10 mouse cellular contexts compared by ENCODE assay signal in the genomic region with DNA sequence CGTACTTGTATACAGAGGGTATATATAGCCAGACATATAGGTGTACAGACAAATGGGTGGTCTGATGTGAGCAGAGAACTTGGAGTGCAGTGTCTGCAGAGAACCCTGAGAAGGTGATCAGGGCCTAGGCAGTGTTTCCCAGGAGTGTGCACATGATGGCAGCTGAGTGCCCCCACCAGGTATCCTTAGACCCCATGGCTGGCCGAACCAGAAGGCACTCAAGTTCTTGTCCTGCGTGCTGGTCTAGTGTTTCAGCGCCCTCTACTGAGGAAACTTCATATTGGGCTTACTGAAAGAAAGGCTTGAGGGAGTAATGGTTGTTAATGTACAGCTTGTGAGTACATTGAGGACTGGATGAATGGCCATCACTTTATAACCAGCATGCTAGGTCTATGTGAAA. TPM values are rescaled to one million over a fixed set of nuclear protein-coding genes. Genes with fewer than 3 reads are reported as not detected.
A peak's percentile ranks its signal among the peaks of the same experiment; 100 is the strongest.
DNase-seq lines count a peak whose midpoint lies in the region; ATAC-seq and TF ChIP-seq lines count a peak whose summit lies in the region.
"Had no signal": no experiment of that assay in that cellular context is flagged by ENCODE, and none has a peak within 500 bp of the region (broad histone marks: within the 10 kb centered on the region; RNA-seq: fewer than 3 reads in every experiment).

No protein-coding gene starts in this region.

- 0 out of 2 replicates have a peak, but pooled peaks have one; percentile 43 for ATAC-seq in erythroid progenitor cell, adult 5-6 weeks (replicated peaks; ENCODE audit: low FRiP score, poor library complexity, severe bottlenecking)
- ATAC-seq in limb, embryonic 14.5 days (ENCODE audit: low FRiP score, low read depth): peak; percentile 55; the same call in 1 of the 2 replicates
- ATAC-seq in neural tube, embryonic 13.5 days (ENCODE audit: low read depth): peak; percentile 47; the same call in 1 of the 2 replicates

- peak; percentile 65 for TF ChIP-seq CTCF in gastrocnemius, adult 2 months (IDR thresholded peaks at IDR 0.05)

- intact Hi-C loops in gastrocnemius, adult 2 months (cut with DNase I): no loop called here
- intact Hi-C loops in gastrocnemius, postnatal 36 days (cut with DNase I): no loop called here

- DNase-seq in gastrocnemius, adult 2 months: no peak
- no peak for DNase-seq in gastrocnemius, postnatal 10 days
- DNase-seq in 3T3-L1 (ENCODE audit: low read depth, low spot score) (peak; percentile 77), NIH3T3 (ENCODE audit: low read depth) (peak; percentile 84)
- DNase-seq in limb, embryonic 14.5 days (ENCODE audit: low spot score): peak; percentile 61
- DNase-seq in gastrocnemius, postnatal 36 days: no peak

- H3K27ac ChIP-seq in gastrocnemius, adult 2 months: no peak overlapping the region
- no peak overlapping the region for H3K27ac ChIP-seq in limb, embryonic 14.5 days (replicated peaks; ENCODE audit: low read depth, low read length)
- no peak overlapping the region for H3K27ac ChIP-seq in neural tube, embryonic 13.5 days (replicated peaks)

- no peak overlapping the region for H3K9ac ChIP-seq in limb, embryonic 14.5 days (ENCODE audit: low read depth, low read length, severe bottlenecking)
- no peak overlapping the region for H3K9ac ChIP-seq in neural tube, embryonic 13.5 days

- whole genome bisulfite sequencing in limb, embryonic 14.5 days: 17% methylated on average over 4 of the region's 4 CpGs
- 28% methylated on average over 4 of the region's 4 CpGs for WGBS in neural tube, embryonic 13.5 days

- no peaks in the 10 kb centered on the region for H3K27me3 ChIP-seq in limb, embryonic 14.5 days (ENCODE audit: control insufficient read depth, insufficient read depth, low read length)
- H3K27me3 ChIP-seq in neural tube, embryonic 13.5 days: no peaks in the 10 kb centered on the region

- no peak overlapping the region for H3K4me3 ChIP-seq in gastrocnemius, adult 2 months
- H3K4me3 ChIP-seq in limb, embryonic 14.5 days (replicated peaks; ENCODE audit: low read length): no peak overlapping the region
- no peak overlapping the region for H3K4me3 ChIP-seq in neural tube, embryonic 13.5 days

- no peak overlapping the region for H3K4me2 ChIP-seq in limb, embryonic 14.5 days (replicated peaks; ENCODE audit: low read depth, low read length, severe bottlenecking)
- no peak overlapping the region for H3K4me2 ChIP-seq in neural tube, embryonic 13.5 days

- TF ChIP-seq POLR2A in limb, embryonic 14.5 days (IDR thresholded peaks at IDR 0.05; ENCODE audit: borderline replicate concordance, extremely low read depth, insufficient read depth, insufficient read length): no peak

- no peaks in the 10 kb centered on the region for H3K9me3 ChIP-seq in limb, embryonic 14.5 days (ENCODE audit: control insufficient read depth, low read length)
- H3K9me3 ChIP-seq in neural tube, embryonic 13.5 days: no peaks in the 10 kb centered on the region

- no peaks in the 10 kb centered on the region for H3K4me1 ChIP-seq in limb, embryonic 14.5 days (ENCODE audit: control insufficient read depth, insufficient read depth, low read length)
- no peaks in the 10 kb centered on the region for H3K4me1 ChIP-seq in neural tube, embryonic 13.5 days (replicated peaks)

- peaks cover 23% of the 10 kb centered on the region for H3K36me3 ChIP-seq in limb, embryonic 14.5 days (ENCODE audit: control insufficient read depth, insufficient read depth, low read length)
- H3K36me3 ChIP-seq in neural tube, embryonic 13.5 days: peaks cover 20% of the 10 kb centered on the region

RNA-seq across cellular contexts. Expression of a gene that starts 8.7 kb away (rescaled TPM):
- 1 to 10 TPM; 4.5 to 5.0 TPM for total RNA-seq in gastrocnemius, adult 2 months (2021)
- total RNA-seq in gastrocnemius, postnatal 10 days (2021): 1 to 10 TPM; 4.7 to 7.7 TPM
- 0.72 TPM in 1 of 2 replicates, not detected in the other for total RNA-seq in erythroid progenitor cell, adult 5-6 weeks (2015; ENCODE audit: low replicate concordance)
- total RNA-seq in erythroid progenitor cell, adult 5-6 weeks (2017; ENCODE audit: low replicate concordance): 1.2 and 1.9 TPM in 2 replicates
- 57.5 and 64.1 TPM in 2 replicates for polyA plus RNA-seq in limb, embryonic 14.5 days (2012; rRNA removed)
- 13.0 and 13.2 TPM in 2 replicates for polyA plus RNA-seq in limb, embryonic 14.5 days (2014; fragmentation: Nextera tagmentation; extraction: Ambion mirVana)
- polyA plus RNA-seq in neural tube, embryonic 13.5 days (2015; fragmentation: Nextera tagmentation; extraction: Ambion mirVana): 10.2 and 11.7 TPM in 2 replicates
- total RNA-seq in gastrocnemius, postnatal 36 days (2021): 1 to 10 TPM; 2.8 to 4.0 TPM

RNA-seq across cellular contexts. Expression of a gene that starts 9.0 kb away (rescaled TPM):
- 10 to 100 TPM; 15.7 to 19.1 TPM for total RNA-seq in gastrocnemius, adult 2 months (2021)
- 10 to 100 TPM; 23.0 to 25.9 TPM for total RNA-seq in gastrocnemius, postnatal 10 days (2021)
- 74.6 and 122 TPM in 2 replicates for total RNA-seq in erythroid progenitor cell, adult 5-6 weeks (2015; ENCODE audit: low replicate concordance)
- total RNA-seq in erythroid progenitor cell, adult 5-6 weeks (2017; ENCODE audit: low replicate concordance): 62.8 and 75.8 TPM in 2 replicates
- polyA plus RNA-seq in limb, embryonic 14.5 days (2012; rRNA removed): 148 and 170 TPM in 2 replicates
- 67.0 and 82.3 TPM in 2 replicates for polyA plus RNA-seq in limb, embryonic 14.5 days (2014; fragmentation: Nextera tagmentation; extraction: Ambion mirVana)
- 98.2 and 103 TPM in 2 replicates for polyA plus RNA-seq in neural tube, embryonic 13.5 days (2015; fragmentation: Nextera tagmentation; extraction: Ambion mirVana)
- 10 to 100 TPM; 14.9 to 18.7 TPM for total RNA-seq in gastrocnemius, postnatal 36 days (2021)

RNA-seq across cellular contexts. Expression of a gene that starts 16.9 kb away (rescaled TPM):
- total RNA-seq in gastrocnemius, adult 2 months (2021): 10 to 100 TPM; 16.0 to 23.3 TPM
- 10 to 100 TPM; 42.2 to 49.9 TPM for total RNA-seq in gastrocnemius, postnatal 10 days (2021)
- 81.4 and 84.7 TPM in 2 replicates for total RNA-seq in erythroid progenitor cell, adult 5-6 weeks (2015; ENCODE audit: low replicate concordance)
- total RNA-seq in erythroid progenitor cell, adult 5-6 weeks (2017; ENCODE audit: low replicate concordance): 153 and 160 TPM in 2 replicates
- 81.7 and 94.9 TPM in 2 replicates for polyA plus RNA-seq in limb, embryonic 14.5 days (2012; rRNA removed)
- 118 and 124 TPM in 2 replicates for polyA plus RNA-seq in limb, embryonic 14.5 days (2014; fragmentation: Nextera tagmentation; extraction: Ambion mirVana)
- polyA plus RNA-seq in neural tube, embryonic 13.5 days (2015; fragmentation: Nextera tagmentation; extraction: Ambion mirVana): 123 and 131 TPM in 2 replicates
- total RNA-seq in gastrocnemius, postnatal 36 days (2021): 10 to 100 TPM; 15.5 to 20.6 TPM

RNA-seq across cellular contexts. Expression of a gene that starts 26.9 kb away (rescaled TPM):
- not detected for total RNA-seq in gastrocnemius, adult 2 months (2021)
- total RNA-seq in gastrocnemius, postnatal 10 days (2021): not detected
- total RNA-seq in erythroid progenitor cell, adult 5-6 weeks (2015; ENCODE audit: low replicate concordance): not detected in 2 replicates
- total RNA-seq in erythroid progenitor cell, adult 5-6 weeks (2017; ENCODE audit: low replicate concordance): not detected in 2 replicates
- polyA plus RNA-seq in limb, embryonic 14.5 days (2012; rRNA removed): not detected in 2 replicates
- polyA plus RNA-seq in limb, embryonic 14.5 days (2014; fragmentation: Nextera tagmentation; extraction: Ambion mirVana): not detected in 2 replicates
- 0.29 TPM in 1 of 2 replicates, not detected in the other for polyA plus RNA-seq in neural tube, embryonic 13.5 days (2015; fragmentation: Nextera tagmentation; extraction: Ambion mirVana)
- total RNA-seq in gastrocnemius, postnatal 36 days (2021): not detected
- total RNA-seq: adrenal gland, postnatal 36 days; layer of hippocampus, postnatal 10 days had no signal

RNA-seq across cellular contexts. Expression of a gene that starts 28.1 kb away (rescaled TPM):
- not detected for total RNA-seq in gastrocnemius, adult 2 months (2021)
- total RNA-seq in gastrocnemius, postnatal 10 days (2021): not detected
- not detected in 2 replicates for total RNA-seq in erythroid progenitor cell, adult 5-6 weeks (2015; ENCODE audit: low replicate concordance)
- total RNA-seq in erythroid progenitor cell, adult 5-6 weeks (2017; ENCODE audit: low replicate concordance): not detected in 2 replicates
- not detected in 2 replicates for polyA plus RNA-seq in limb, embryonic 14.5 days (2012; rRNA removed)
- not detected in 2 replicates for polyA plus RNA-seq in limb, embryonic 14.5 days (2014; fragmentation: Nextera tagmentation; extraction: Ambion mirVana)
- not detected in 2 replicates for polyA plus RNA-seq in neural tube, embryonic 13.5 days (2015; fragmentation: Nextera tagmentation; extraction: Ambion mirVana)
- not detected for total RNA-seq in gastrocnemius, postnatal 36 days (2021)
- total RNA-seq: adrenal gland, postnatal 36 days; layer of hippocampus, postnatal 10 days had no signal

Comparison
In these comparisons a context has a peak if more than half of its experiments do, and no peak if none do; other contexts are left out.
1. DNase-seq: peak in 3T3-L1 (single experiment), NIH3T3 (single experiment) and limb, embryonic 14.5 days (single experiment); none in gastrocnemius, adult 2 months (single experiment), gastrocnemius, postnatal 10 days (single experiment) and gastrocnemius, postnatal 36 days (0 of 2).
2. Peak in every context shown above with its lines, with median percentiles within 50 percentile points of each other: ATAC-seq.